Mouse (Mus musculus): ENCODE data around the gene Acox1. TPM values are rescaled to one million over a fixed set of nuclear protein-coding genes. Genes with fewer than 3 reads are reported as not detected.

Acox1 gene
- polyA plus RNA-seq, 1 experiment from 2014 or later: 25.8 TPM

Other genes with a start within 250 kb of the Acox1 start
- gene Itgb4, start 224.3 kb downstream of the Acox1 start, polyA plus RNA-seq (2016; fragmentation: Nextera tagmentation; extraction: Ambion mirVana): 4.1 and 4.2 TPM in 2 replicates
- gene Galk1, start 186.3 kb downstream of the Acox1 start, polyA plus RNA-seq (2016; fragmentation: Nextera tagmentation; extraction: Ambion mirVana): 165 and 169 TPM in 2 replicates
- 2,246 and 2,293 TPM in 2 replicates for gene H3f3b, start 171.1 kb downstream of the Acox1 start, polyA plus RNA-seq (2016; fragmentation: Nextera tagmentation; extraction: Ambion mirVana)
- 43.6 and 44.1 TPM in 2 replicates for gene Unk, start 168.7 kb downstream of the Acox1 start, polyA plus RNA-seq (2016; fragmentation: Nextera tagmentation; extraction: Ambion mirVana)
- gene Unc13d, start 121.1 kb downstream of the Acox1 start, polyA plus RNA-seq (2016; fragmentation: Nextera tagmentation; extraction: Ambion mirVana): 1.3 and 1.8 TPM in 2 replicates
- gene Wbp2, start 112.0 kb downstream of the Acox1 start, polyA plus RNA-seq (2016; fragmentation: Nextera tagmentation; extraction: Ambion mirVana): 44.9 and 48.3 TPM in 2 replicates
- gene Trim47, start 71.8 kb downstream of the Acox1 start, polyA plus RNA-seq (2016; fragmentation: Nextera tagmentation; extraction: Ambion mirVana): 6.9 and 9.1 TPM in 2 replicates
- 2.3 and 2.6 TPM in 2 replicates for gene Trim65, start 67.9 kb downstream of the Acox1 start, polyA plus RNA-seq (2016; fragmentation: Nextera tagmentation; extraction: Ambion mirVana)
- gene Mrpl38, start 60.2 kb downstream of the Acox1 start, polyA plus RNA-seq (2016; fragmentation: Nextera tagmentation; extraction: Ambion mirVana): 83.7 and 89.2 TPM in 2 replicates
- 61.2 and 61.3 TPM in 2 replicates for gene Fbf1, start 30.9 kb downstream of the Acox1 start, polyA plus RNA-seq (2016; fragmentation: Nextera tagmentation; extraction: Ambion mirVana)
- 66.5 and 71.9 TPM in 2 replicates for gene Ten1, start 190 bp downstream of the Acox1 start, polyA plus RNA-seq (2016; fragmentation: Nextera tagmentation; extraction: Ambion mirVana)
- gene Evpl, start 39.0 kb upstream of the Acox1 start, polyA plus RNA-seq (2016; fragmentation: Nextera tagmentation; extraction: Ambion mirVana): 2.9 and 3.1 TPM in 2 replicates
- gene Srp68, start 75.2 kb upstream of the Acox1 start, polyA plus RNA-seq (2016; fragmentation: Nextera tagmentation; extraction: Ambion mirVana): 105 and 107 TPM in 2 replicates
- gene Galr2, start 81.9 kb upstream of the Acox1 start, polyA plus RNA-seq (2016; fragmentation: Nextera tagmentation; extraction: Ambion mirVana): 0.47 and 0.56 TPM in 2 replicates
- 78.8 and 83.9 TPM in 2 replicates for gene Exoc7, start 108.2 kb upstream of the Acox1 start, polyA plus RNA-seq (2016; fragmentation: Nextera tagmentation; extraction: Ambion mirVana)
- gene Foxj1, start 136.4 kb upstream of the Acox1 start, polyA plus RNA-seq (2016; fragmentation: Nextera tagmentation; extraction: Ambion mirVana): 1.0 and 1.8 TPM in 2 replicates
- 27.4 and 33.3 TPM in 2 replicates for gene Rnf157, start 214.0 kb upstream of the Acox1 start, polyA plus RNA-seq (2016; fragmentation: Nextera tagmentation; extraction: Ambion mirVana)
- gene Ubald2, start 235.0 kb upstream of the Acox1 start, polyA plus RNA-seq (2016; fragmentation: Nextera tagmentation; extraction: Ambion mirVana): 32.3 and 44.1 TPM in 2 replicates